Mouse (Mus musculus) midbrain, embryonic 13.5 days (tissue): Measurements from ENCODE around the gene Stx19. TPM values are rescaled to one million over a fixed set of nuclear protein-coding genes. Genes with fewer than 3 reads are reported as not detected.

Source experiments
- ATAC-seq: fragments of 200-750 bp; cut with Nextera tagmentation; 2 replicates; pipeline ENCODE4 v1.8.0; 2017; ENCODE audit warnings: mild to moderate bottlenecking, moderate TSS enrichment, moderate library complexity
- H3K27ac ChIP-seq: fragments of 300-500 bp; sonication (generic); 2 replicates; pipeline ENCODE4 v1.5.1; 2015; ENCODE audit warnings: inconsistent platforms, mild to moderate bottlenecking, moderate library complexity
- H3K27me3 ChIP-seq: fragments of 300-500 bp; sonication (generic); 2 replicates; pipeline ENCODE4 v1.6.1; 2015; ENCODE audit warnings: mild to moderate bottlenecking, inconsistent platforms
- H3K36me3 ChIP-seq: fragments of 300-500 bp; sonication (generic); 2 replicates; pipeline ENCODE4 v1.6.1; 2015; ENCODE audit warnings: mild to moderate bottlenecking, inconsistent platforms
- H3K4me1 ChIP-seq: fragments of 300-500 bp; sonication (generic); replicated peaks from 2 replicates; pipeline ENCODE4 v1.6.1; 2015; ENCODE audit warnings: inconsistent platforms
- H3K4me2 ChIP-seq: fragments of 300-500 bp; sonication (generic); replicated peaks from 2 replicates; pipeline ENCODE4 v1.6.1; 2015; ENCODE audit warnings: moderate library complexity, mild to moderate bottlenecking, inconsistent platforms
- H3K4me3 ChIP-seq: fragments of 300-500 bp; sonication (generic); replicated peaks from 2 replicates; pipeline ENCODE4 v1.5.1; 2015; ENCODE audit warnings: mild to moderate bottlenecking, inconsistent platforms
- H3K9ac ChIP-seq: fragments of 300-500 bp; sonication (generic); replicated peaks from 2 replicates; pipeline ENCODE4 v1.6.1; 2015; ENCODE audit warnings: mild to moderate bottlenecking, inconsistent platforms
- H3K9me3 ChIP-seq: fragments of 300-500 bp; sonication (generic); 2 replicates; pipeline ENCODE4 v1.6.1; 2016; ENCODE audit warnings: mild to moderate bottlenecking, inconsistent platforms
- WGBS: fragments of 180-500 bp; shearing (Covaris S2); methylation state at CpG from one replicate; pipeline ENCODE4 v1.1.7; 2015; 5-methylcytosine and 5-hydroxymethylcytosine counted together
- polyA plus RNA-seq: library from polyadenylated mRNA; unstranded; fragments of >200 nt; fragmentation: Nextera tagmentation; extraction: Ambion mirVana; gene quantifications from 2 replicates; pipeline ENCODE4 v1.2.1, GENCODE M21; 2015

Gene Stx19
- polyA plus RNA-seq = 0.50 and 0.52 TPM in 2 replicates

GRCm38 (mm10) chr16:62814491-62814890 lies at the start of gene Stx19:
Stx19 (plus strand) TSS chr16:62814676.
- Histone ChIP-seq H3K4me2 (no peak within 1 kb of the TSS), H3K4me1 (no peaks in the 10 kb centered on the region), H3K36me3 (peaks cover 7% of the 10 kb centered on the region; the same call in 1 of the 2 replicates), H3K9me3 (no peaks in the 10 kb centered on the region), H3K27me3 (no peaks in the 10 kb centered on the region), H3K4me3 (no peak within 1 kb of the TSS), H3K27ac (no peak within 1 kb of the TSS), H3K9ac (no peak within 1 kb of the TSS)
- ATAC-seq = no peak
- WGBS = 90% methylated on average over 5 of the region's 5 CpGs

- ATAC-seq = no peak
- Histone ChIP-seq H3K36me3 (peaks cover 8% of the 10 kb centered on the region), H3K4me3 (no peak overlapping the region), H3K4me2 (no peak overlapping the region), H3K27me3 (no peaks in the 10 kb centered on the region), H3K27ac (no peak overlapping the region), H3K9me3 (no peaks in the 10 kb centered on the region), H3K4me1 (no peaks in the 10 kb centered on the region), H3K9ac (no peak overlapping the region)
- 84% methylated on average over 4 of the region's 4 CpGs for WGBS
These were observed 41.0 kb upstream of the Stx19 start for GRCm38 (mm10) chr16:62773462-62773861.

GRCm38 (mm10) chr16:62776034-62776433 lies 38.4 kb upstream of the Stx19 start:
- H3K4me3 ChIP-seq = no peak overlapping the region
- H3K27ac ChIP-seq = no peak overlapping the region
- H3K4me1 ChIP-seq = no peaks in the 10 kb centered on the region
- 77% methylated on average over 11 of the region's 11 CpGs for WGBS
- no peak overlapping the region for H3K9ac ChIP-seq
- H3K4me2 ChIP-seq = no peak overlapping the region
- H3K9me3 ChIP-seq = no peaks in the 10 kb centered on the region
- peaks cover 4% of the 10 kb centered on the region; the same call in 1 of the 2 replicates for H3K36me3 ChIP-seq
- H3K27me3 ChIP-seq = no peaks in the 10 kb centered on the region
- no peak for ATAC-seq

DNA sequence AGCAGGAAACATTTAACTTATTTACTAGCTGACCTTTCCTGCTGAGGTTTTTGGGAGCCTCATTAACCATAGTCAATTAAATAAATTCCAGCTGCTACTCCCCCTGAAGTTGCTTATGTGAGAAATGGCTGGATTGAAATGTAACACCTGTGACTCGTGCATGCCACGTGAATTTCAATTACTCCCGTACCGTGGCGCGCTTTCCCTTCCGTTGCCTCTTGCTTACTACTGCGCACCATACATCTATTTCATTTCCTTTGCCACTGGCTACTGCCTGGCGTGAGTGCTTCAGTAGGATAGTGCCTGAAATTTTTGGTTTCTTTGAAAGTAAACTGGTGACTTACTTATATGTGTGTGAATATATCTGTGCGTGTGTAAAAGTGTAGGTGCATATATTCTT lies 36.2 kb upstream of the Stx19 start:
- WGBS = 84% methylated on average over 10 of the region's 10 CpGs
- no peak for ATAC-seq
- no peaks in the 10 kb centered on the region for H3K9me3 ChIP-seq
- H3K4me1 ChIP-seq = no peaks in the 10 kb centered on the region
- peaks cover 15% of the 10 kb centered on the region; the same call in 1 of the 2 replicates for H3K36me3 ChIP-seq
- H3K9ac ChIP-seq = no peak overlapping the region
- no peak overlapping the region for H3K4me3 ChIP-seq
- no peaks in the 10 kb centered on the region for H3K27me3 ChIP-seq
- H3K27ac ChIP-seq = no peak overlapping the region
- H3K4me2 ChIP-seq = no peak overlapping the region

GRCm38 (mm10) chr16:62782229-62782628 lies 32.2 kb upstream of the Stx19 start:
- H3K27ac ChIP-seq = no peak overlapping the region
- no peak overlapping the region for H3K9ac ChIP-seq
- ATAC-seq = no peak
- H3K9me3 ChIP-seq = no peaks in the 10 kb centered on the region
- no peak overlapping the region for H3K4me2 ChIP-seq
- H3K4me3 ChIP-seq = no peak overlapping the region
- H3K4me1 ChIP-seq = peaks cover 24% of the 10 kb centered on the region
- H3K36me3 ChIP-seq = 0 out of 2 replicates have a peak, but pooled peaks cover 12% of the 10 kb centered on the region
- H3K27me3 ChIP-seq = no peaks in the 10 kb centered on the region
- whole genome bisulfite sequencing = 66% methylated on average over 5 of the region's 5 CpGs

- Histone ChIP-seq H3K4me2 (peak within 1 kb of the TSS; percentile 83), H3K9ac (peak within 1 kb of the TSS; percentile 82), H3K27me3 (no peaks in the 10 kb centered on the region), H3K9me3 (no peaks in the 10 kb centered on the region), H3K36me3 (0 out of 2 replicates have a peak, but pooled peaks cover 6% of the 10 kb centered on the region), H3K4me1 (peaks cover 29% of the 10 kb centered on the region), H3K4me3 (peak within 1 kb of the TSS; percentile 75), H3K27ac (peak within 1 kb of the TSS; percentile 84)
- peak; percentile 98 for ATAC-seq
- 2% methylated on average over 41 of the region's 41 CpGs for WGBS
These were observed 27.7 kb upstream of the Stx19 start, which contains the start of gene Nsun3 for GRCm38 (mm10) chr16:62786621-62787331. Nsun3 (minus strand) TSS chr16:62786818.

GRCm38 (mm10) chr16:62796608-62797007 lies 17.9 kb upstream of the Stx19 start:
- no peak for ATAC-seq
- Histone ChIP-seq H3K4me1 (no peaks in the 10 kb centered on the region), H3K36me3 (peaks cover 21% of the 10 kb centered on the region), H3K27me3 (no peaks in the 10 kb centered on the region), H3K4me2 (no peak overlapping the region), H3K4me3 (no peak overlapping the region), H3K27ac (no peak overlapping the region), H3K9ac (no peak overlapping the region), H3K9me3 (no peaks in the 10 kb centered on the region)
- 81% methylated on average over 1 of the region's 1 CpGs for WGBS

GRCm38 (mm10) chr16:62798808-62799207 lies 15.7 kb upstream of the Stx19 start:
- no peaks in the 10 kb centered on the region for H3K4me1 ChIP-seq
- no peaks in the 10 kb centered on the region for H3K27me3 ChIP-seq
- H3K4me3 ChIP-seq = no peak overlapping the region
- H3K36me3 ChIP-seq = peaks cover 25% of the 10 kb centered on the region
- no peak overlapping the region for H3K4me2 ChIP-seq
- no peak for ATAC-seq
- no peak overlapping the region for H3K9ac ChIP-seq
- no peaks in the 10 kb centered on the region for H3K9me3 ChIP-seq
- H3K27ac ChIP-seq = no peak overlapping the region
- 98% methylated on average over 3 of the region's 3 CpGs for WGBS

DNA sequence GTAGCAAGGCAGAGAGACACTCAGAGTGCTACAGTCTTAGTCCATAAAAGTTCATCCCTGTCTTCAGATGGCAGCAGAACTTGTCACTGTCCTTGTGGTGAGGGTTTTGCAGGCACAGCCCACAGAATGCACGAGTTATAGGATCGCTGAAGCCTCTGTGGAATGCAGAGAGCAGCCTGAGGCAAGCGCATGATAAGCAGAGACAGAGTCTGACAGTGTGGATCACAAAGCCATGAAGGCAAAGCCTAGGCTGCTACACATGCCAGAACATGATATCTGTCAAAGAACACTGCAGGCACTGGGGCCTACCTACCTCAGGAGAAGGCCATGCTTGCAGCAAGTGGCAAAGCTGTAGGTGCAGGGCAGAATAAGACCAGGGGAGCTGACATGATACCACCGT lies 15.1 kb upstream of the Stx19 start:
- Histone ChIP-seq H3K27me3 (no peaks in the 10 kb centered on the region), H3K36me3 (peaks cover 27% of the 10 kb centered on the region), H3K4me1 (no peaks in the 10 kb centered on the region), H3K4me3 (no peak overlapping the region), H3K4me2 (no peak overlapping the region), H3K9ac (no peak overlapping the region), H3K9me3 (no peaks in the 10 kb centered on the region), H3K27ac (no peak overlapping the region)
- ATAC-seq = no peak
- WGBS = 89% methylated on average over 4 of the region's 4 CpGs

DNA sequence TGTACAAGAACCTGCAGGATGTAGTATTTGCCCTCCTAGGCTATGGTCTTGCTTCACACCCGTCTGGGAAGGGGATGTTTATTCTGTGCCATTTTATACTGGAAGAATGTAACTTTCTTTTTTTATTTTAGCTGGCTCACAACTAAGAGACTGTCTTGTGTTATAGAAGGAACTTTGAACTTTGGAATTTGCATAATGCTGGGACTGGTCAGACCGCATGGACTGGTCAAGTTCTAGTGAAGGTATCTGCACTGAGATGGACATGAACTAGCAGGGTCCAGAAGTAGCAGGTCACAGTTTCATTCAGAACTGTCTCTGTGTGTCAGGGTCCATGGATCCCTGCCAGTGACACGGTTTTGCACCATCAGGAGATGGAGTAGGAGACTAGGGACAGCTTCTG lies 14.6 kb upstream of the Stx19 start:
- Histone ChIP-seq H3K4me1 (no peaks in the 10 kb centered on the region), H3K9ac (no peak overlapping the region), H3K27me3 (no peaks in the 10 kb centered on the region), H3K4me3 (no peak overlapping the region), H3K27ac (no peak overlapping the region), H3K9me3 (no peaks in the 10 kb centered on the region), H3K36me3 (peaks cover 31% of the 10 kb centered on the region), H3K4me2 (no peak overlapping the region)
- WGBS = 91% methylated on average over 3 of the region's 3 CpGs
- no peak for ATAC-seq

DNA sequence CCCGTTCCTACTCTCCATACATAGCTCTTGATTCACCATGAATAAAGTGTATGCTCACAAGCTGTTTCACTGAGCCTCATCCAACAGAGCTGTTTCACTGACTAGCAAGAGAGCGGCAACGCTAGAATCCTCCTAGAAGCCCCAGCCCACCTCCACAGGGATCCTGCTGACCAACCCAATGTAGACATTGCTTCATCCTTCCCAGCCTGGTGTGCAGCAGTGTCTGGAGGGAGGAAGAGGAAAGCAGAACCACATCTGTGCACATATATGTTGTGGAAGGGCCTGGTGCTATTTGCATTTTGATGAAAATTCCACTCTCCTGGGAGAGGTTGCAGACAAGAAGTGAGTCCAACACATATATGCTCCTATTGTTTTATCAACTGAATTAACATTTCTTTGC lies 9.9 kb upstream of the Stx19 start:
- Histone ChIP-seq H3K27ac (no peak overlapping the region), H3K4me2 (no peak overlapping the region), H3K27me3 (no peaks in the 10 kb centered on the region), H3K9ac (no peak overlapping the region), H3K4me3 (no peak overlapping the region), H3K9me3 (no peaks in the 10 kb centered on the region), H3K36me3 (peaks cover 23% of the 10 kb centered on the region), H3K4me1 (peaks cover 5% of the 10 kb centered on the region; the same call in 1 of the 2 replicates)
- WGBS = 94% methylated on average over 3 of the region's 3 CpGs
- no peak for ATAC-seq

DNA sequence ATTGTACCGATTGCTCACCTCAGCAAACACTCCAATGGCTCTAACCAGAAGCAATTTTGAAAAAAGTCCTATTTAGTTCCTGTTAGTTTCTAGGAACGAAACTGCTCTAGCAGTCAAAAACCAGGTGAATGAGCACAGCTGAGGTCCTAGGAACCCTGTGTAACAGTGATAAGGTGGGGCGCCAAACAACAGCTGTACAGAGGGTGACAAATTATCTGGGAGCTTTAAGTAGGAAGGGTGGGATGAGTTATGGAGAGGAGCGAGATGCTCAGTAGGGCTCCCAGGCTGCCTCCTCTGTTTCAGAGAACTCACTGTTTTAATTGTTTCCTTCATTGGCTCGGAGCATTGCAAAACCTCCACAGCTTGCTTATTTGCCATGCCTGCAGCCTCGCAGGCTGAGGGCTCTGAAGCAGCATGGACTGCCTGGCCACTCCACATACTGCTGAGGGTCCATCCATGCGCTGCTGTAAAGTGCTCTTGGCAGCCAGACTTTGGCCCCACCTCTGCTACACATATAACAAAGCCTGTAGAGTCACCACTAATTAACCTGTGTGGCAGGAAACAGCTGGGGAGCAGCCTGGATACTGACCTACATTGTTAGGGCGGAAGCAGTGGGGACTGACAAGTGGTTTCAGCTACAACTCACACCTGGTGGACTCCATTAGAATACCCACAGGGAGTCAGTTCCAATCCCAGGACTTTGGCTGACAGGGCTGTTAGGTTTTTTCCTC lies 7.1 kb upstream of the Stx19 start:
- WGBS = 63% methylated on average over 8 of the region's 8 CpGs
- no peak overlapping the region for H3K4me3 ChIP-seq
- no peak overlapping the region for H3K27ac ChIP-seq
- peaks cover 5% of the 10 kb centered on the region; the same call in 1 of the 2 replicates for H3K4me1 ChIP-seq
- 0 out of 2 replicates have a peak, but pooled peaks have one; percentile 37 for ATAC-seq
- H3K36me3 ChIP-seq = peaks cover 20% of the 10 kb centered on the region
- H3K27me3 ChIP-seq = no peaks in the 10 kb centered on the region
- H3K4me2 ChIP-seq = no peak overlapping the region
- no peaks in the 10 kb centered on the region for H3K9me3 ChIP-seq
- no peak overlapping the region for H3K9ac ChIP-seq
